Mouse (Mus musculus) limb, embryonic 10.5 days (tissue): ENCODE measurements at regions not wholly inside any gene's neighbourhood (a gene's known extent, or its start where the extent isn't known, plus 50 kb on each side); places are given as distances from the start of the nearest gene placed in this dataset.

Experiments used
- DNase-seq: peaks from one replicate; pipeline ENCODE4 v3.0.0-alpha.2; 2017; ENCODE audit warnings: low spot score
- H3K27ac ChIP-seq: fragments of 300-500 bp; sonication (generic); 2 replicates; pipeline ENCODE4 v1.5.1; 2016; ENCODE audit warnings: mild to moderate bottlenecking
- H3K27me3 ChIP-seq: fragments of 300-500 bp; sonication (generic); 2 replicates; pipeline ENCODE4 v1.6.1; 2016; ENCODE audit warnings: low read depth, mild to moderate bottlenecking; ENCODE audit not compliant: poor library complexity, severe bottlenecking
- H3K36me3 ChIP-seq: fragments of 300-500 bp; sonication (generic); 2 replicates; pipeline ENCODE4 v1.6.1; 2016; ENCODE audit warnings: mild to moderate bottlenecking, moderate library complexity
- H3K4me1 ChIP-seq: fragments of 300-500 bp; sonication (generic); 2 replicates; pipeline ENCODE4 v1.6.1; 2016
- H3K4me3 ChIP-seq: fragments of 300-500 bp; sonication (generic); 2 replicates; pipeline ENCODE4 v1.5.1; 2016; ENCODE audit warnings: mild to moderate bottlenecking, moderate library complexity
- H3K9me3 ChIP-seq: fragments of 300-500 bp; sonication (generic); replicated peaks from 2 replicates; pipeline ENCODE4 v1.6.1; 2016; ENCODE audit warnings: mild to moderate bottlenecking
- WGBS: fragments of 180-500 bp; shearing (Covaris S2); methylation state at CpG from one replicate; pipeline ENCODE4 v1.1.7; 2016; 5-methylcytosine and 5-hydroxymethylcytosine counted together

GRCm38 (mm10) chr8:115626396-115627136 lies 81.0 kb downstream of the Maf start:
- H3K4me3 ChIP-seq = no peak overlapping the region
- H3K27me3 ChIP-seq = no peaks in the 10 kb centered on the region
- H3K4me1 ChIP-seq = no peaks in the 10 kb centered on the region
- H3K27ac ChIP-seq = no peak overlapping the region
- no peak for DNase-seq
- H3K36me3 ChIP-seq = no peaks in the 10 kb centered on the region
- WGBS = 91% methylated on average over 7 of the region's 7 CpGs
- H3K9me3 ChIP-seq = no peaks in the 10 kb centered on the region

DNA sequence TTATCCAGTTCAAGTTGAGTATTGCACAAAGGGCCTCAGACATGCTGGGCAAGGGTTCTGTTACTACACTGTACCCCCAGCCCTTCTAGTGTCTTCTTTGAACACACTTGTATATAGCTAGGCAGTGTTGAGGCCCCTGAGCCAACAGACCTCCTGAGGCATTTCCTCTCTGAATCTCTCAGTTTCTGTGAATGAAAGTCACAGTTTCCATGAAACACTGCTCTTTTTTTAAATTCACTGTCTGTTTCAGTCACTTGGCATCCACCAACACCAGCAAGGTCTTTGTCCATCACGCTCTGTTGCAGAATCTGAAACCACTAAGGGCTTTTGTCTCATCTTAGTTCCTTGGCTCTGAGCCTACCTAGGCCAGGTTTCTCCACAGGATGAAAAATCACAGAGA lies 82.5 kb downstream of the Maf start:
- no peak for DNase-seq
- Histone ChIP-seq H3K4me3 (no peak overlapping the region), H3K36me3 (no peaks in the 10 kb centered on the region), H3K27me3 (no peaks in the 10 kb centered on the region), H3K4me1 (no peaks in the 10 kb centered on the region), H3K9me3 (no peaks in the 10 kb centered on the region), H3K27ac (no peak overlapping the region)
- WGBS = 100% methylated on average over 1 of the region's 1 CpGs

DNA sequence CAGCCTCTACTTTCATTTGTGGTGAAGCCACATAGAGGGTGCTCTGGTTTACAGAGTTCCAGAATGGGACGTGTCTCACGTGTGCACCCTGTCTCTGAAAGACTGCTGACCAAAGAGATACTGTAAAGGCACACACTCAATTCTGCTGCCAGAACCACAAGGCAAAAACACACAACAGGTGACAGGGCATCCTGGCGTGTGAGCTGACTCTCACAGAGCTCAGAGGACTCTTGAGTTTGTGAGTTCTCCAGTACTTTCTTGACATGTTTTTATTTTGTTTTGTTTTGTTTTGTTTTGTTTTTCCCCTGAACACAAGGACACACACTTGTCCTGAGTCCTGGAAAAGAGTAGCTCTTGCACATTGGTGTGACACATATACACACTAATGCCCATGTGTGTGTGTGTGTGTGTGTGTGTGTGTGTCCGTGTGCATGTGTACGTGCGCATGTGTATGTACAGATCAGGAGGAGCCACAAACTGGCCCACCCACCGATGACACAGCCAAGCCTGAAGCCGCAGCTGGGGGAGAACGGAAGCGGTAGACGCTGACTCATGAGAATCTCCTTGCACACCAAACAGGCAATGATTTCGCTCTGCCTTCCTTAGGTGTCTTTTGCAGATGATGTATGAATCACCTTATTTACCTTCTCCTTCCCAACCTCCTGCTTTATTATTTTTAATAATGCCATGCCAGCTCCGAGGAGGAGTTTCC lies 89.4 kb downstream of the Maf start:
- Histone ChIP-seq H3K27me3 (no peaks in the 10 kb centered on the region), H3K27ac (no peak overlapping the region), H3K36me3 (no peaks in the 10 kb centered on the region), H3K4me1 (no peaks in the 10 kb centered on the region), H3K9me3 (no peaks in the 10 kb centered on the region), H3K4me3 (no peak overlapping the region)
- 91% methylated on average over 13 of the region's 13 CpGs for WGBS
- no peak for DNase-seq

GRCm38 (mm10) chr8:115616871-115617605 lies 90.6 kb downstream of the Maf start:
- 88% methylated on average over 9 of the region's 9 CpGs for WGBS
- DNase-seq = no peak
- H3K9me3 ChIP-seq = no peaks in the 10 kb centered on the region
- no peaks in the 10 kb centered on the region for H3K4me1 ChIP-seq
- H3K4me3 ChIP-seq = no peak overlapping the region
- no peaks in the 10 kb centered on the region for H3K36me3 ChIP-seq
- H3K27ac ChIP-seq = no peak overlapping the region
- no peaks in the 10 kb centered on the region for H3K27me3 ChIP-seq

GRCm38 (mm10) chr8:115613946-115614584 lies 93.5 kb downstream of the Maf start:
- Histone ChIP-seq H3K27ac (no peak overlapping the region), H3K4me3 (no peak overlapping the region), H3K9me3 (no peaks in the 10 kb centered on the region), H3K27me3 (no peaks in the 10 kb centered on the region), H3K36me3 (no peaks in the 10 kb centered on the region), H3K4me1 (no peaks in the 10 kb centered on the region)
- DNase-seq = no peak
- WGBS = 86% methylated on average over 5 of the region's 5 CpGs

GRCm38 (mm10) chr8:115612119-115612518 lies 95.5 kb downstream of the Maf start:
- Histone ChIP-seq H3K4me3 (no peak overlapping the region), H3K36me3 (no peaks in the 10 kb centered on the region), H3K27me3 (no peaks in the 10 kb centered on the region), H3K9me3 (no peaks in the 10 kb centered on the region), H3K27ac (no peak overlapping the region), H3K4me1 (no peaks in the 10 kb centered on the region)
- no peak for DNase-seq
- 86% methylated on average over 3 of the region's 3 CpGs for WGBS

GRCm38 (mm10) chr8:115599771-115600170 lies 107.8 kb downstream of the Maf start:
- H3K27ac ChIP-seq = no peak overlapping the region
- WGBS = 90% methylated on average over 6 of the region's 6 CpGs
- no peak for DNase-seq
- H3K9me3 ChIP-seq = no peaks in the 10 kb centered on the region
- H3K4me3 ChIP-seq = no peak overlapping the region
- no peaks in the 10 kb centered on the region for H3K27me3 ChIP-seq
- H3K36me3 ChIP-seq = no peaks in the 10 kb centered on the region
- peaks cover 4% of the 10 kb centered on the region; the same call in 1 of the 2 replicates for H3K4me1 ChIP-seq

- Histone ChIP-seq H3K4me3 (no peak overlapping the region), H3K4me1 (peaks cover 4% of the 10 kb centered on the region; the same call in 1 of the 2 replicates), H3K9me3 (no peaks in the 10 kb centered on the region), H3K36me3 (no peaks in the 10 kb centered on the region), H3K27me3 (no peaks in the 10 kb centered on the region), H3K27ac (no peak overlapping the region)
- no peak for DNase-seq
- WGBS = 70% methylated on average over 10 of the region's 10 CpGs
Observed at GRCm38 (mm10) chr8:115597226-115597953, 110.2 kb downstream of the Maf start.

- H3K4me3 ChIP-seq = no peak overlapping the region
- DNase-seq = no peak
- H3K27ac ChIP-seq = no peak overlapping the region
- no peaks in the 10 kb centered on the region for H3K9me3 ChIP-seq
- no peaks in the 10 kb centered on the region for H3K27me3 ChIP-seq
- H3K36me3 ChIP-seq = no peaks in the 10 kb centered on the region
- 95% methylated on average over 2 of the region's 2 CpGs for WGBS
- peaks cover 5% of the 10 kb centered on the region for H3K4me1 ChIP-seq
Observed at GRCm38 (mm10) chr8:115589721-115590120, 117.9 kb downstream of the Maf start.

- Histone ChIP-seq H3K27ac (no peak overlapping the region), H3K36me3 (no peaks in the 10 kb centered on the region), H3K27me3 (no peaks in the 10 kb centered on the region), H3K9me3 (no peaks in the 10 kb centered on the region), H3K4me3 (no peak overlapping the region), H3K4me1 (peaks cover 11% of the 10 kb centered on the region)
- 95% methylated on average over 2 of the region's 2 CpGs for WGBS
- DNase-seq = no peak
Observed at GRCm38 (mm10) chr8:115589076-115589475, 118.5 kb downstream of the Maf start.

DNA sequence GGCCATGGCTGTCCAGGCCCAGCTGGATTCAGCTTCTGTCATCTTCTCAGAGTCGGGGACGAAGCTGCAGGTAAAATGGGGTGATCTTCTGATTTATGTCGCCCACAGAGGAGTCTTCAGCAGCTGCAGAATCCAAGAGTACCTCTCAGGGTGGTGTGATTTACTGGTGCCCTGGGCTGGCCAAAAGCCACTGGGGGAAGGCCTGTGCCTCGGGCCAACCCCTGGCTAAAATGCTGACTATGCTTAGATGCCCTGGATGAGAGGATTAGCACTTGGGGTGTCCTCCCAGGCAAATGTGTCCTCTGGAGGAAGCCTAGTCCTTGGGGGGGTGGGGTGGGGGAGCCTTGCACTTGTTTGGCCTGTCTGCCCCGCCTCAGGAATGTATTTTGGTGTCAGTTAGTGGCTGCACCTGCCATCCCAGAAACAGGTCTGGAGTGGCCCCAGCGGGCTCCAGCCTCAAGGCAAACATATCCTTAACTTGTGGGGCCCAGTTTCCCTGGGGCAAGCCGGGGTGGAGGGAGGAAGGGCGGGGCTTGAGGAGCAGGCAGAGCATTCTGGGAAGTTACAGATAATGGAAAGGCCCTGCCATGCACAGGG lies 123.2 kb downstream of the Maf start:
- no peak for DNase-seq
- Histone ChIP-seq H3K36me3 (no peaks in the 10 kb centered on the region), H3K27me3 (no peaks in the 10 kb centered on the region), H3K9me3 (no peaks in the 10 kb centered on the region), H3K4me3 (no peak overlapping the region), H3K27ac (peak overlapping the region; percentile 53; the same call in 1 of the 2 replicates), H3K4me1 (peaks cover 21% of the 10 kb centered on the region)
- WGBS = 80% methylated on average over 8 of the region's 8 CpGs

GRCm38 (mm10) chr8:115583221-115583620 lies 124.4 kb downstream of the Maf start:
- no peak overlapping the region for H3K4me3 ChIP-seq

More at GRCm38 (mm10) chr8:115583221-115583620, 124.4 kb downstream of the Maf start:
- H3K27ac ChIP-seq = no peak overlapping the region
- DNase-seq = no peak
- no peaks in the 10 kb centered on the region for H3K9me3 ChIP-seq
- H3K27me3 ChIP-seq = no peaks in the 10 kb centered on the region
- WGBS = 90% methylated on average over 5 of the region's 5 CpGs
- H3K4me1 ChIP-seq = peaks cover 21% of the 10 kb centered on the region
- H3K36me3 ChIP-seq = no peaks in the 10 kb centered on the region
